Mouse (Mus musculus) CD4-positive, CD25-positive, alpha-beta regulatory T cell (primary cell): ENCODE data around the gene Tnfsf18. TPM values are rescaled to one million over a fixed set of nuclear protein-coding genes. Genes with fewer than 3 reads are reported as not detected.

ENCODE experiments used
- polyA plus RNA-seq: library from polyadenylated mRNA; unstranded; fragments of 100-300 nt; shearing (Covaris generic); gene quantifications from one replicate; pipeline ENCODE4 v1.2.1, GENCODE M21; 2017

Tnfsf18 gene
- 0.08 TPM for polyA plus RNA-seq

GRCm38 (mm10) chr1:161494343-161494742 lies at the start of gene Tnfsf18:
Tnfsf18 (plus strand) TSS chr1:161494655.

Other genes starting within 250 kb of the Tnfsf18 start
- gene Prdx6, start 243.4 kb upstream of the Tnfsf18 start, polyA plus RNA-seq: 260 TPM
- 0.35 TPM for gene Tnfsf4, start 99.2 kb upstream of the Tnfsf18 start, polyA plus RNA-seq